Mouse (Mus musculus) neural tube, embryonic 11.5 days (tissue): ENCODE results near the gene Blcap. TPM values are rescaled to one million over a fixed set of nuclear protein-coding genes. Genes with fewer than 3 reads are reported as not detected.
A peak's percentile ranks its signal among the peaks of the same experiment; 100 is the strongest.

Experiments used
- ATAC-seq: fragments of 200-750 bp; cut with Nextera tagmentation; 2 replicates; pipeline ENCODE4 v1.8.0; 2017; ENCODE audit warnings: moderate number of reproducible peaks, mild to moderate bottlenecking, moderate TSS enrichment, moderate library complexity; ENCODE audit not compliant: insufficient read depth, low FRiP score, low TSS enrichment
- DNase-seq: peaks from one replicate; pipeline ENCODE4 v3.0.0-alpha.2; 2015; ENCODE audit warnings: low spot score
- H3K27ac ChIP-seq: fragments of 300-500 bp; sonication (generic); 2 replicates; pipeline ENCODE4 v1.5.1; 2014; ENCODE audit warnings: low read depth, mild to moderate bottlenecking, low read length
- H3K27me3 ChIP-seq: fragments of 300-500 bp; sonication (generic); 2 replicates; pipeline ENCODE4 v1.6.1; 2014; ENCODE audit warnings: mild to moderate bottlenecking, low read length, mixed read lengths; ENCODE audit not compliant: control insufficient read depth, insufficient read depth
- H3K36me3 ChIP-seq: fragments of 300-500 bp; sonication (generic); 2 replicates; pipeline ENCODE4 v1.6.1; 2014; ENCODE audit warnings: mild to moderate bottlenecking, low read length, moderate library complexity, mixed read lengths; ENCODE audit not compliant: control insufficient read depth, insufficient read depth
- H3K4me1 ChIP-seq: fragments of 300-500 bp; sonication (generic); 2 replicates; pipeline ENCODE4 v1.6.1; 2014; ENCODE audit warnings: low read length, mixed read lengths; ENCODE audit not compliant: control insufficient read depth, insufficient read depth
- H3K4me2 ChIP-seq: fragments of 300-500 bp; sonication (generic); 2 replicates; pipeline ENCODE4 v1.6.1; 2014; ENCODE audit warnings: low read depth, mild to moderate bottlenecking, moderate library complexity
- H3K4me3 ChIP-seq: fragments of 300-500 bp; sonication (generic); 2 replicates; pipeline ENCODE4 v1.5.1; 2014; ENCODE audit warnings: low read depth, low read length
- H3K9ac ChIP-seq: fragments of 300-500 bp; sonication (generic); 2 replicates; pipeline ENCODE4 v1.6.1; 2014; ENCODE audit warnings: mild to moderate bottlenecking, low read length
- H3K9me3 ChIP-seq: fragments of 300-500 bp; sonication (generic); 2 replicates; pipeline ENCODE4 v1.6.1; 2016; ENCODE audit warnings: low read length; ENCODE audit not compliant: control insufficient read depth
- WGBS: fragments of 180-500 bp; shearing (Covaris S2); extraction: QIAGEN DNeasy Blood & Tissue Kit; methylation state at CpG from one replicate; pipeline ENCODE4 v1.1.7; 2014; 5-methylcytosine and 5-hydroxymethylcytosine counted together
- polyA plus RNA-seq: library from polyadenylated mRNA; unstranded; fragments of >200 nt; fragmentation: Nextera tagmentation; extraction: Ambion mirVana; gene quantifications from 2 replicates; pipeline ENCODE4 v1.2.1, GENCODE M21; 2014

Gene Blcap
- polyA plus RNA-seq, 1 experiment from 2014 or later = 105 TPM

GRCm38 (mm10) chr2:157556074-157556698 lies 14.9 kb downstream of the Blcap start:
- 71% methylated on average over 5 of the region's 5 CpGs for WGBS
- no peak for ATAC-seq
- peaks cover 8% of the 10 kb centered on the region for H3K36me3 ChIP-seq
- H3K4me1 ChIP-seq = peaks cover 2% of the 10 kb centered on the region; the same call in 1 of the 2 replicates
- H3K4me3 ChIP-seq = no peak overlapping the region
- H3K27me3 ChIP-seq = no peaks in the 10 kb centered on the region
- no peak for DNase-seq
- H3K27ac ChIP-seq = no peak overlapping the region
- H3K9me3 ChIP-seq = peaks cover 8% of the 10 kb centered on the region
- H3K9ac ChIP-seq = no peak overlapping the region
- no peak overlapping the region for H3K4me2 ChIP-seq

GRCm38 (mm10) chr2:157552158-157552886 lies 18.8 kb downstream of the Blcap start:
- H3K4me3 ChIP-seq = no peak overlapping the region
- H3K4me1 ChIP-seq = no peaks in the 10 kb centered on the region
- no peak for DNase-seq
- no peak overlapping the region for H3K9ac ChIP-seq
- no peak for ATAC-seq
- no peaks in the 10 kb centered on the region for H3K27me3 ChIP-seq
- no peak overlapping the region for H3K4me2 ChIP-seq
- H3K36me3 ChIP-seq = no peaks in the 10 kb centered on the region
- no peak overlapping the region for H3K27ac ChIP-seq
- no peaks in the 10 kb centered on the region for H3K9me3 ChIP-seq
- WGBS = 84% methylated on average over 10 of the region's 10 CpGs

- Histone ChIP-seq H3K27ac (no peak overlapping the region), H3K4me1 (peaks cover 1% of the 10 kb centered on the region; the same call in 1 of the 2 replicates), H3K9ac (no peak overlapping the region), H3K9me3 (no peaks in the 10 kb centered on the region), H3K27me3 (no peaks in the 10 kb centered on the region), H3K4me3 (no peak overlapping the region), H3K36me3 (peaks cover 2% of the 10 kb centered on the region; the same call in 1 of the 2 replicates), H3K4me2 (no peak overlapping the region)
- WGBS = 86% methylated on average over 4 of the region's 4 CpGs
- DNase-seq (no peak), ATAC-seq (no peak)
Observed at GRCm38 (mm10) chr2:157550292-157550691, 20.8 kb downstream of the Blcap start.

- no peak overlapping the region for H3K27ac ChIP-seq
- no peak overlapping the region for H3K9ac ChIP-seq
- no peaks in the 10 kb centered on the region for H3K27me3 ChIP-seq
- no peak overlapping the region for H3K4me3 ChIP-seq
- no peaks in the 10 kb centered on the region for H3K9me3 ChIP-seq
- DNase-seq (no peak), ATAC-seq (no peak)
- H3K4me2 ChIP-seq = no peak overlapping the region
- peaks cover 2% of the 10 kb centered on the region; the same call in 1 of the 2 replicates for H3K36me3 ChIP-seq
- H3K4me1 ChIP-seq = peaks cover 9% of the 10 kb centered on the region
Observed at GRCm38 (mm10) chr2:157546686-157547085, 24.4 kb downstream of the Blcap start.

GRCm38 (mm10) chr2:157544333-157544888 lies 26.7 kb downstream of the Blcap start:
- no peak overlapping the region for H3K27ac ChIP-seq
- 78% methylated on average over 9 of the region's 9 CpGs for WGBS
- no peak overlapping the region for H3K9ac ChIP-seq
- ATAC-seq = no peak
- H3K4me1 ChIP-seq = peaks cover 26% of the 10 kb centered on the region
- DNase-seq = no peak
- no peak overlapping the region for H3K4me2 ChIP-seq
- no peaks in the 10 kb centered on the region for H3K27me3 ChIP-seq
- peaks cover 2% of the 10 kb centered on the region; the same call in 1 of the 2 replicates for H3K36me3 ChIP-seq
- no peaks in the 10 kb centered on the region for H3K9me3 ChIP-seq
- H3K4me3 ChIP-seq = no peak overlapping the region

GRCm38 (mm10) chr2:157542415-157542814 lies 28.7 kb downstream of the Blcap start:
- H3K4me1 ChIP-seq = peaks cover 27% of the 10 kb centered on the region

GRCm38 (mm10) chr2:157541631-157542030 lies 29.4 kb downstream of the Blcap start:
- ATAC-seq (no peak), DNase-seq (no peak)
- no peak overlapping the region for H3K4me3 ChIP-seq
- 64% methylated on average over 8 of the region's 8 CpGs for WGBS
- no peak overlapping the region for H3K9ac ChIP-seq
- peaks cover 27% of the 10 kb centered on the region for H3K4me1 ChIP-seq
- no peaks in the 10 kb centered on the region for H3K27me3 ChIP-seq
- no peak overlapping the region for H3K27ac ChIP-seq
- H3K36me3 ChIP-seq = no peaks in the 10 kb centered on the region; the same call in 1 of the 2 replicates
- H3K4me2 ChIP-seq = no peak overlapping the region
- no peaks in the 10 kb centered on the region for H3K9me3 ChIP-seq

More at GRCm38 (mm10) chr2:157542415-157542814, 28.7 kb downstream of the Blcap start:
- 79% methylated on average over 4 of the region's 4 CpGs for WGBS
- ATAC-seq (no peak), DNase-seq (no peak)
- Histone ChIP-seq H3K4me2 (no peak overlapping the region), H3K9me3 (no peaks in the 10 kb centered on the region), H3K4me3 (no peak overlapping the region), H3K9ac (no peak overlapping the region), H3K27ac (no peak overlapping the region), H3K36me3 (peaks cover 2% of the 10 kb centered on the region; the same call in 1 of the 2 replicates), H3K27me3 (no peaks in the 10 kb centered on the region)

GRCm38 (mm10) chr2:157540953-157541569 lies 30.0 kb downstream of the Blcap start:
- Histone ChIP-seq H3K27me3 (no peaks in the 10 kb centered on the region), H3K27ac (peak overlapping the region; percentile 58), H3K9ac (peak overlapping the region; percentile 14), H3K36me3 (no peaks in the 10 kb centered on the region; the same call in 1 of the 2 replicates), H3K4me1 (peaks cover 27% of the 10 kb centered on the region), H3K9me3 (no peaks in the 10 kb centered on the region), H3K4me3 (no peak overlapping the region), H3K4me2 (no peak overlapping the region)
- ATAC-seq (peak; percentile 41; the same call in 1 of the 2 replicates), DNase-seq (no peak)
- 52% methylated on average over 9 of the region's 9 CpGs for WGBS
